Mouse (Mus musculus): ENCODE data around the gene Tom1l1.

Gene Tom1l1

GRCm38 (mm10) chr11:90666916-90667315 is 21.2 kb downstream of the Tom1l1 start:
- no peak for DNase-seq

- no peak for DNase-seq
Observed at GRCm38 (mm10) chr11:90666144-90666757, 21.9 kb downstream of the Tom1l1 start.

- no peak for DNase-seq
Observed at GRCm38 (mm10) chr11:90665161-90665560, 23.0 kb downstream of the Tom1l1 start.

- DNase-seq: no peak
Observed at GRCm38 (mm10) chr11:90664345-90664986, 23.7 kb downstream of the Tom1l1 start.

GRCm38 (mm10) chr11:90663618-90664297 is 24.4 kb downstream of the Tom1l1 start:
- no peak for DNase-seq

GRCm38 (mm10) chr11:90663052-90663451 is 25.1 kb downstream of the Tom1l1 start:
- DNase-seq: no peak

- no peak for DNase-seq
Observed at GRCm38 (mm10) chr11:90660662-90661061, 27.5 kb downstream of the Tom1l1 start.

GRCm38 (mm10) chr11:90657527-90657926 is 30.6 kb downstream of the Tom1l1 start:
- no peak for DNase-seq

GRCm38 (mm10) chr11:90652603-90653002 is 35.6 kb downstream of the Tom1l1 start:
- no peak for DNase-seq

GRCm38 (mm10) chr11:90650231-90650885 is 37.8 kb downstream of the Tom1l1 start:
- no peak for DNase-seq

- DNase-seq: no peak
Observed at GRCm38 (mm10) chr11:90649777-90650176, 38.4 kb downstream of the Tom1l1 start.

- DNase-seq: no peak
Observed at GRCm38 (mm10) chr11:90638312-90638830, 49.8 kb downstream of the Tom1l1 start.

- DNase-seq: peak; percentile 91 to 94
Observed at GRCm38 (mm10) chr11:90637440-90638311, 50.5 kb downstream of the Tom1l1 start, which contains the start of the genes Stxbp4 and Cox11. TSS of gene Stxbp4 (minus strand) at chr11:90638084. TSS of gene Cox11 (plus strand) at chr11:90638173.

- no peak for DNase-seq
Observed at GRCm38 (mm10) chr11:90634661-90635060, 53.5 kb downstream of the Tom1l1 start.

- DNase-seq: no peak
Observed at GRCm38 (mm10) chr11:90632480-90632879, 55.7 kb downstream of the Tom1l1 start.

GRCm38 (mm10) chr11:90627751-90628150 is 60.4 kb downstream of the Tom1l1 start:
- no peak for DNase-seq

- no peak for DNase-seq
Observed at GRCm38 (mm10) chr11:90625174-90625573, 63.0 kb downstream of the Tom1l1 start.

GRCm38 (mm10) chr11:90623477-90623876 is 64.7 kb downstream of the Tom1l1 start:
- DNase-seq: peak in 1 of 2 experiments; percentile 21

GRCm38 (mm10) chr11:90622500-90622899 is 65.7 kb downstream of the Tom1l1 start:
- no peak for DNase-seq

- no peak for DNase-seq
Observed at GRCm38 (mm10) chr11:90622044-90622443, 66.1 kb downstream of the Tom1l1 start.

- no peak for DNase-seq
Observed at GRCm38 (mm10) chr11:90616431-90616830, 71.7 kb downstream of the Tom1l1 start.

GRCm38 (mm10) chr11:90614743-90615142 is 73.4 kb downstream of the Tom1l1 start:
- DNase-seq: no peak

Measured in thymus, postnatal 36 days (tissue).